Mouse (Mus musculus) liver, embryonic 13.5 days (tissue): Measurements from ENCODE around the gene Nf1. TPM values are rescaled to one million over a fixed set of nuclear protein-coding genes. Genes with fewer than 3 reads are reported as not detected.
A peak's percentile ranks its signal among the peaks of the same experiment; 100 is the strongest.
"Not testable (repeated sequence)": the region's sequence is repeated elsewhere in the genome, so short reads cannot be mapped to it uniquely, and the experiment has no call there.

Experiments
- ATAC-seq: fragments of 200-750 bp; cut with Nextera tagmentation; 2 replicates; pipeline ENCODE4 v1.8.0; 2017; ENCODE audit warnings: low read depth, mild to moderate bottlenecking, moderate number of reproducible peaks, moderate library complexity
- DNase-seq: peaks from one replicate; pipeline ENCODE4 v3.0.0; 2022
- H3K27ac ChIP-seq: fragments of 300-500 bp; sonication (generic); 2 replicates; pipeline ENCODE4 v1.5.1; 2015; ENCODE audit warnings: moderate library complexity, mild to moderate bottlenecking, inconsistent platforms
- H3K27me3 ChIP-seq: fragments of 300-500 bp; sonication (generic); 2 replicates; pipeline ENCODE4 v1.6.1; 2015; ENCODE audit warnings: mild to moderate bottlenecking, inconsistent platforms
- H3K36me3 ChIP-seq: fragments of 300-500 bp; sonication (generic); 2 replicates; pipeline ENCODE4 v1.6.1; 2015; ENCODE audit warnings: mild to moderate bottlenecking, inconsistent platforms
- H3K4me1 ChIP-seq: fragments of 300-500 bp; sonication (generic); replicated peaks from 2 replicates; pipeline ENCODE4 v1.6.1; 2015; ENCODE audit warnings: inconsistent platforms
- H3K4me2 ChIP-seq: fragments of 300-500 bp; sonication (generic); 2 replicates; pipeline ENCODE4 v1.6.1; 2015; ENCODE audit warnings: inconsistent platforms, mild to moderate bottlenecking, moderate library complexity
- H3K4me3 ChIP-seq: fragments of 300-500 bp; sonication (generic); replicated peaks from 2 replicates; pipeline ENCODE4 v1.5.1; 2015; ENCODE audit warnings: mild to moderate bottlenecking, inconsistent platforms
- H3K9ac ChIP-seq: fragments of 300-500 bp; sonication (generic); 2 replicates; pipeline ENCODE4 v1.6.1; 2015; ENCODE audit warnings: mild to moderate bottlenecking, inconsistent platforms
- H3K9me3 ChIP-seq: fragments of 300-500 bp; sonication (generic); replicated peaks from 2 replicates; pipeline ENCODE4 v1.6.1; 2016; ENCODE audit warnings: inconsistent platforms
- WGBS: fragments of 180-500 bp; shearing (Covaris S2); methylation state at CpG from one replicate; pipeline ENCODE4 v1.1.7; 2015; ENCODE audit not compliant: insufficient replicate concordance; 5-methylcytosine and 5-hydroxymethylcytosine counted together
- polyA plus RNA-seq: library from polyadenylated mRNA; unstranded; fragments of >200 nt; fragmentation: Nextera tagmentation; extraction: Ambion mirVana; gene quantifications from 2 replicates; pipeline ENCODE4 v1.2.1, GENCODE M21; 2015

Nf1 gene
- polyA plus RNA-seq, result 1.5 and 1.6 TPM in 2 replicates

DNA sequence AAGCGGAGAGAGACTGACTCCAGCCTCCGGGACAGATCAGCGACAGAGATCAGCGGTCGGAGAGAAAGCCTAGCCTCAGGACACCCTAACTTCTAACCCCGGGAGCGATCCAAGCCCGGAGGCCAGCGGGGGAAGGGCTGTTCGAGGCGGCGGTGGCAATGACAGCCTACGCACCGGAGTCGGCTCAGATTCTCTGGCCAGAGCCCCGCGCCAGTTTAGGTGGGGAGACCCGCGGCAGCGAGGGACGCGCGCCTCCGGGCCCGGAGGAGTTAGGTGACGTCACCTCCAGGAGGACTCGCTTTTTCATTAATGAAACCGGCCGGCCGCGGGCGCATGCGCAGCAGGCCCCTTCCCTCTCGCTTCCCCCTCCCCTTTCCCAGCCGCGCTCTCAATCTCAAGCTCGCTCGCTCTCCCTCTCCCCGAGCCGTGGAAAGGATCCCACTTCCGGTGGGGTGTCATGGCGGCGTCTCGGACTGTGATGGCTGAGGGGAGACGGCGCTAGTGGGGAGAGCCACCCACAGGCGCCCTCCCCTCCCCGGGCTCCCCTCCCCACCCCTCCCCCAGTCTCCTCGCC, at the start of gene Nf1:
Gene Nf1 (plus strand): TSS at position 460 of the 574 bp plus-strand sequence.
- Histone ChIP-seq H3K27me3 (no peaks in the 10 kb centered on the region), H3K9me3 (0 out of 2 replicates have a peak, but pooled peaks cover 4% of the 10 kb centered on the region), H3K27ac (peak within 1 kb of the TSS; percentile 72), H3K36me3 (no peaks in the 10 kb centered on the region), H3K4me2 (peak within 1 kb of the TSS; percentile 90), H3K4me1 (peaks cover 23% of the 10 kb centered on the region), H3K9ac (peak within 1 kb of the TSS; percentile 91), H3K4me3 (peak within 1 kb of the TSS; percentile 87)
- DNase-seq (peak; percentile 86), ATAC-seq (peak; percentile 87)
- 1% methylated on average over 49 of the region's 49 CpGs for WGBS

DNA sequence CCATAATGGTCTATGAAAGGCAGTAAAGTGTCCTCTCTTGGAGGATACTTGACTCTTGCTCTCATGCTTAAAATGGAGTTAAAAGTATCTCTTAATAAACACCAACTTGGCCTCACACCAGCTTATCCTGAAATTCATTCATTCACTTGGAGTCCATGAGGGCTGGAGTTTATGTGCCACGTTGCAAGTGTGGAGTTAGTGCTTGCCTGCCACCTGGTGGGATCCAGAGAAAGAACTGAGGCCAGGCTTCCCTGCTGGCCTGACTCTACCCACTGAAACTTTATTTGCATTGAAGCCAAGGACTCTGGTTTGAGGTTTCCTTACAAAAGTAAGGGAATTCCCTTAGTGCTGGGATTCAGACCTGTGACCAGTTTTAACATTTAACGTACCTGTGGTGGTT, 49.0 kb upstream of the Nf1 start:
- DNase-seq, result no peak
- no peaks in the 10 kb centered on the region for H3K9me3 ChIP-seq
- H3K36me3 ChIP-seq, result no peaks in the 10 kb centered on the region
- no peak for ATAC-seq
- H3K4me2 ChIP-seq, result no peak overlapping the region
- 39% methylated on average over 2 of the region's 2 CpGs for WGBS
- no peaks in the 10 kb centered on the region for H3K27me3 ChIP-seq
- peaks cover 27% of the 10 kb centered on the region for H3K4me1 ChIP-seq
- no peak overlapping the region for H3K9ac ChIP-seq
- no peak overlapping the region for H3K4me3 ChIP-seq
- no peak overlapping the region for H3K27ac ChIP-seq

DNA sequence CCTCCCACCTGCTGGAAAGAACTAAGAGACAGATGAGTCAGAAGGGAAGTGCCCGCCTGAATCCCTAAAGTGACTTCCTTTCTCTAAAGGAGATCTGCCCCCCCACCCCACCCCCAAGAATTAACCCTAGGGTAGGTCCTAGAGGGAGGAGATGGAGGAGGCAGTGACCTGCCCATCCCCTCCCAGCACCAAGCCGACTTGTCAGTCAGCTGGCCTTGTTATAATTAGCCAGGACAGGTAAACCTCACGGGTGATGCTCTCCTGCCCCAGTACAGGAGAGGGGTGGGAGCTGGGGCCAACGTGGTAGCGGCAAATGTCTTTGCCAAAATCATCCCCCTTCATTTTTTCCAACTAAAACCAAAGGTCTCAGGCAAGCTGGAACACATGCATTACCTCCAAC, 47.8 kb upstream of the Nf1 start:
- 43% methylated on average over 5 of the region's 5 CpGs for WGBS
- no peak overlapping the region for H3K27ac ChIP-seq
- no peak overlapping the region for H3K4me2 ChIP-seq
- H3K4me3 ChIP-seq, result no peak overlapping the region
- H3K36me3 ChIP-seq, result no peaks in the 10 kb centered on the region
- H3K27me3 ChIP-seq, result no peaks in the 10 kb centered on the region
- H3K4me1 ChIP-seq, result peaks cover 16% of the 10 kb centered on the region
- DNase-seq (no peak), ATAC-seq (no peak)
- H3K9me3 ChIP-seq, result no peaks in the 10 kb centered on the region
- H3K9ac ChIP-seq, result no peak overlapping the region

DNA sequence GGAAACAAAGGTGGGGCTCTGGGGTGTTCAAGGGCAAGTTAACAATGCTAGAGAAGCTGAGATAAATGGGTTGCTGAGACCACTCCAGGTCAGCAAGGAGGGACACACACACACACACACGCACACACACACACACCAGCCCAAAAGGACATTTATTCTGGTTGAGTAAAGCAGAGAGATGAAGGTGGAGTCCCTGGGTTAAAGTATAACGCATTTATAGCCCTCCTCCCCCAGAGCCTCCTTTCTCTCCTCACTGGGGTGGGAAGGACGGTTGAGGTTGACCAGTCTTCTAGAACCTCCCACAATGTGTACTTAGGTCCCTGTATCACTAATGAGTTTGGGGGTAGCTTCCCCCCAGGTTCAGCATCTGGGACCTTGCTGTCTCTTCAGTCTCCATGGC, 47.4 kb upstream of the Nf1 start:
- no peak overlapping the region for H3K4me3 ChIP-seq
- H3K36me3 ChIP-seq, result no peaks in the 10 kb centered on the region
- no peak overlapping the region for H3K27ac ChIP-seq
- no peak overlapping the region for H3K4me2 ChIP-seq
- no peak for ATAC-seq
- H3K9me3 ChIP-seq, result no peaks in the 10 kb centered on the region
- DNase-seq, result no peak
- H3K9ac ChIP-seq, result no peak overlapping the region
- 57% methylated on average over 3 of the region's 3 CpGs for WGBS
- H3K27me3 ChIP-seq, result no peaks in the 10 kb centered on the region
- H3K4me1 ChIP-seq, result peaks cover 11% of the 10 kb centered on the region

DNA sequence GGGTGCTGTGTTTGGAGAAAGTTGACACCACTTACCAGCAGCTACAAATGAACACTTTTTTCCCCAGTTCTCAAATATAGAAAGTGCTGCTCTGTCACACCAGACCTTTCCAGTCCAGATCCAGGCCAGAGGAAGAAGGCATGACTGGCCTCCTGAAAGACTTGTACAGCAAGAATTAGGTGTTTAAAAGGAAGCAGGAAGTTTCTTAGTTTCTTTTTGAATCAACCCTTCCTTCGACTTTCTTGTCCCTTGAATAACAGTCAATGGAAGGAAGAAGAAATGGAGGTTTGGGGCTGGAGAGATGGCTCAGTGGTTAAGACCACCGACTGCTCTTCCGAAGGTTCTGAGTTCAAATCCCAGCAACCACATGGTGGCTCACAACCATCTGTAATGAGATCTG, 46.5 kb upstream of the Nf1 start:
- no peak overlapping the region for H3K4me2 ChIP-seq
- H3K4me3 ChIP-seq, result no peak overlapping the region
- H3K36me3 ChIP-seq, result no peaks in the 10 kb centered on the region
- peaks cover 2% of the 10 kb centered on the region; the same call in 1 of the 2 replicates for H3K4me1 ChIP-seq
- H3K9ac ChIP-seq, result no peak overlapping the region
- WGBS, result 69% methylated on average over 3 of the region's 3 CpGs
- ATAC-seq (no peak), DNase-seq (no peak)
- no peak overlapping the region for H3K27ac ChIP-seq
- H3K9me3 ChIP-seq, result no peaks in the 10 kb centered on the region
- H3K27me3 ChIP-seq, result no peaks in the 10 kb centered on the region

DNA sequence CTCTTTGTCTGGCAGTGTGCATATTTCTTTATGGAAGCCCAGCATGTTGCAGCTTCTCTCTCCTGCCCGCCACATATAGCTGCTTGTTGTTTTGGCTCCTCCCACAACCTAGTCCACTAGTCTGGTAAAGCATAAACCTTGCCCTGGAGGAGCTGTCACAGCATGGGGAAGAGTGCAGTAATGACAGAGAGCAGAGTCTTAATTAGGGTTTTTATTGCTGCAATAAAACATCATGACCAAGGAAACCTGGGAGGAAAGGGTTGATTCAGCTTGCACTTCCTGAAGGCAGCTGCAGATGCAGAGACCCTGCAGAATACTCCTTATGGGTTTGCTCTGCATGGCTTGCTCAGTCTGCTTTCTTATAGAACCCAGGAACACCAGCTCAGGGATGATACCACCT, 45.5 kb upstream of the Nf1 start:
- H3K9me3 ChIP-seq, result no peaks in the 10 kb centered on the region
- DNase-seq (no peak), ATAC-seq (no peak)
- WGBS, result 38% methylated on average over 1 of the region's 1 CpGs
- H3K4me1 ChIP-seq, result no peaks in the 10 kb centered on the region
- no peak overlapping the region for H3K27ac ChIP-seq
- no peaks in the 10 kb centered on the region for H3K36me3 ChIP-seq
- H3K9ac ChIP-seq, result no peak overlapping the region
- H3K4me2 ChIP-seq, result no peak overlapping the region
- H3K4me3 ChIP-seq, result no peak overlapping the region
- H3K27me3 ChIP-seq, result no peaks in the 10 kb centered on the region

DNA sequence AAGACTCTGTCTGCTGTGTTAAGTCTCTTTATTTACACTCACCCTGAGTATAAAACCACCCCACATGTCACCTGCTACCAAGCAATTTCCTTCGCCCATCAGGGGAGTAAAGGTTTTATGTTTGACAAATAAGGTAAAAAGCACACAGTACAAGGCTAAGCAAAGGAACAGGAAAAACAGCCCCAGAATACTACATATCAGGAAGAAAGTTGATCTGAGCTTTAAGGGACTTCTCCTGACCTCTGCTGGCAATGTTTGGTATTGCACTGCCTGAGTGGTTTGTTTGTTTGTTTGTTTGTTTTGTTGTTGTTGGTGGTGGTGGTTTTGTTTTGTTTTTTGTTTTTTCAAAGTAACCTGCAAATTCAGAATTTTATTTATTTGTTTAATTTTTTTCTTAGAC, 43.3 kb upstream of the Nf1 start:
- DNase-seq (no peak), ATAC-seq (no peak)
- no peaks in the 10 kb centered on the region for H3K27me3 ChIP-seq
- no peaks in the 10 kb centered on the region for H3K4me1 ChIP-seq
- H3K4me3 ChIP-seq, result no peak overlapping the region
- H3K36me3 ChIP-seq, result no peaks in the 10 kb centered on the region
- H3K9me3 ChIP-seq, result no peaks in the 10 kb centered on the region
- H3K9ac ChIP-seq, result no peak overlapping the region
- WGBS, result 15% methylated on average over 1 of the region's 1 CpGs
- no peak overlapping the region for H3K4me2 ChIP-seq
- H3K27ac ChIP-seq, result no peak overlapping the region

DNA sequence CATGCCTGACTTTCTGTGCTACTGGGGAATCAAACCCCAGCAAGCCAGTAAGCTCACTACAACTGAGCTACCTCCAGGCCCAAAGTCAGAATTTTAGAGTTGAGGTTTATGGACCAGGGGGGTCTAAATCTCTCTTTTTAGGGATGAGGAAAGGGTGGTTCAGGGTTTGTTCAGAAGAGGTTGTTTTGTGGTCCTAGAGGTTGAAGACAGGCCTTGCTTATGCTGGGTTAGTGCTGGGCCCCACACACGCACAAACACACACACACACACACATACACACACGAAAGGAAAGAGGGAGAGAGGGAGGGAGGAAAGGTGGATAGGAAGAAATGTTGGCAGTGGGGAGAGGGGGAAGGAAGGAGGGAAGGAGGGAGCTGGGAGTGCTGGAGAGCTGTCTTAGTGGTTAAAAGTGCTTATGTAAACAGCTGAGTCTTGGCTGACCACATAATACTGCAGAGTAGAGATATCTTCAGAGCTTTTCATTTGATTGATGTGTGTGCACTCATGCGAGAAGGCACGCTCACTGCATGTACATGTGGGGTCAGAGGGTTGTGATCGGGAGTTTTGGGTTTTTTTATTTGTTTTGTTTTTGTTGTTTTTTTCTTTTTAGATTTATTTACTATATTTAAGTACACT, 42.5 kb upstream of the Nf1 start, which contains the start of gene Gm9964:
Gene Gm9964 (minus strand): TSS at position 51 of the 636 bp plus-strand sequence.
- no peaks in the 10 kb centered on the region for H3K4me1 ChIP-seq
- DNase-seq (no peak), ATAC-seq (no peak)
- WGBS, result 32% methylated on average over 5 of the region's 5 CpGs
- no peak within 1 kb of the TSS for H3K4me2 ChIP-seq
- H3K27ac ChIP-seq, result no peak within 1 kb of the TSS
- no peak within 1 kb of the TSS for H3K9ac ChIP-seq
- no peaks in the 10 kb centered on the region for H3K36me3 ChIP-seq
- H3K9me3 ChIP-seq, result no peaks in the 10 kb centered on the region
- H3K27me3 ChIP-seq, result no peaks in the 10 kb centered on the region
- no peak within 1 kb of the TSS for H3K4me3 ChIP-seq

DNA sequence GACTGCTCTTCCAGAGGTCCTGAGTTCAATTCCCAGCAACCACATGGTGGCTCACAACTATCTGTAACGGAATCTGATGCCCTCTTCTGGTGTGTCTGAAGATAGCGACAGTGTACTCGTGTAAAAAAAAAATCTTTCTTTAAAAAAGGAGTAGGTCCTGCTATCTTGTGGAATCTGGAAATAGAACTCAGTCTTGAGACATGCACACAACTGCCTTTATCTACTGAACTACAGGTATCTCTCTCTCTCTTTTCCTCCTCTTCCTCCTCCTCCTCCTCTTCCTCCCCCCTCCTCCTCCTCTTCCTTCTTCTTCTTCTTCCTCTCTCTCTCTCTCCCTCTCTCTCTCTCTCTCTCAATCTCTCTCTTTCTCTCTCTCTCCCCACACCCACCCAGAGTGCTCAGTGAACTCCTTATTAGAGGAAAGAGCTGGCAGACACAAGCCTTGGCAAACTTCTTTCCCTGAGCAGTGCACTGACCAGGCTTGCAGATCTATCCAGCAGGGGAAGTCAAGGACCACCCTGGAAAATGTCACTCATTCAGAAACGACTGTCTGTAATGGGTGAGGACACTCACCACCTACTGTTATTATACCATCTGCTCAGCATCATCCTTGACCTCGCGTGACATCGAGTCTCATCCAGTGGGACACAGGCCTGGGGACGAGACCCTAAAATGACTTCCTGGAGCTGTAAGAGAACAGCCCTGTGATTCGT, 39.6 kb upstream of the Nf1 start:
- ATAC-seq, result no peak
- no peaks in the 10 kb centered on the region for H3K27me3 ChIP-seq
- WGBS, result 65% methylated on average over 9 of the region's 9 CpGs
- H3K4me2 ChIP-seq, result no peak overlapping the region
- no peaks in the 10 kb centered on the region for H3K9me3 ChIP-seq
- no peaks in the 10 kb centered on the region for H3K36me3 ChIP-seq
- no peak overlapping the region for H3K4me3 ChIP-seq
- no peak overlapping the region for H3K9ac ChIP-seq
- DNase-seq, result no peak
- no peak overlapping the region for H3K27ac ChIP-seq
- no peaks in the 10 kb centered on the region for H3K4me1 ChIP-seq

DNA sequence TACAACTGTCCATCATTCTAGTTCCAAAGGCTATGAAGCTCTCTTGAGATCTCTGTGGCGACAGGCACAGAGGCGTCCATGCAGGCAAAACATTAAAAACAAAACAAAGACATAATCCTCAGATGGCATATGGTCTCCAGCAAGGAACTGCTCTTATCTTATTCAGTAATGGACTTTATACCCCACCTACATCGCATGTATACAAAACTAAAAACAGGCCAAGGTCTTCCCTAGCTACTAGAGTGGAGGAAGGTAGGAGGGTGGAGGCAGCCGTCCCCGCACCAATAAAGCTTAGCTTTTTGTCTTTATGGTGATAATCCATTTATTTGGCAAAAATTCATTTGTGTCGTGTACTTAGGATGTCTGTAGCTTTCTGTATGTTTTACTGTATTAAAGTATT, 36.4 kb upstream of the Nf1 start:
- H3K4me1 ChIP-seq, result peaks cover 22% of the 10 kb centered on the region
- no peak overlapping the region for H3K9ac ChIP-seq
- WGBS, result 72% methylated on average over 6 of the region's 6 CpGs
- H3K27ac ChIP-seq, result no peak overlapping the region
- DNase-seq (no peak), ATAC-seq (no peak)
- no peaks in the 10 kb centered on the region for H3K36me3 ChIP-seq
- H3K4me2 ChIP-seq, result no peak overlapping the region
- H3K9me3 ChIP-seq, result no peaks in the 10 kb centered on the region
- H3K4me3 ChIP-seq, result no peak overlapping the region
- H3K27me3 ChIP-seq, result no peaks in the 10 kb centered on the region

DNA sequence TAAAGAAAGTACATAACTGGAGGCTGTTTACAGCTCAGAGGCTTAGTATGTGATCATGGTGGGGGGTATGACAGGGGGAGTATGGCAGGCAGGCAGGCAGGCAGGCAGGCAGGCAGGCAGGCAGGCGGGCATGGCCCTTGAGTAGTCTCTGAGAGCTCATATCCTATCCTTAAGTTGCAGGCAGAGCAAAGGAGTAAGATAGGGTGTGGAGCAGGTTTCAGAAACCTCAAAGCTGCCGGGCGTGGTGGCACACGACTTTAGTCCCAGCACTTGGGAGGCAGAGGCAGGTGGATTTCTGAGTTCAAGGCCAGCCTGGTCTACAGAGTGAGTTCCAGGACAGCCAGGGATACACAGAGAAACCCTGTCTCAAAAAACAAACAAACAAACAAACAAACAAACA, 35.2 kb upstream of the Nf1 start:
- not testable (repeated sequence) for DNase-seq, H3K27me3 ChIP-seq, H3K9me3 ChIP-seq, H3K36me3 ChIP-seq, H3K4me3 ChIP-seq, H3K27ac ChIP-seq, H3K4me2 ChIP-seq, H3K9ac ChIP-seq, ATAC-seq
- peaks cover 23% of the 10 kb centered on the region for H3K4me1 ChIP-seq
- 30% methylated on average over 4 of the region's 4 CpGs for WGBS
